Mouse (Mus musculus) brain, adult 10 weeks (tissue): ENCODE measurements around the gene Mpv17l2. TPM values are rescaled to one million over a fixed set of nuclear protein-coding genes. Genes with fewer than 3 reads are reported as not detected.

Source experiments
- polyA plus RNA-seq: library from polyadenylated mRNA; stranded (reverse); fragments of 350-450 nt; fragmentation: Illumina TruSeq; extraction: RNeasy Lipid Tissue Mini Kit (QIAGEN cat#74804); gene quantifications from one replicate; pipeline ENCODE4 v1.2.3, GENCODE M21; 2015; ENCODE audit warnings: low read depth, low replicate concordance

The Mpv17l2 gene
- polyA plus RNA-seq, result 36.8 TPM

GRCm38 (mm10) chr8:70760775-70761406, at the start of gene Mpv17l2:
Gene Mpv17l2 (minus strand): TSS chr8:70760946.

GRCm38 (mm10) chr8:70808239-70808638, 47.5 kb upstream of the Mpv17l2 start, which contains the start of gene Il12rb1:
Gene Il12rb1 (plus strand): TSS chr8:70808449.

GRCm38 (mm10) chr8:70804481-70805206, 43.9 kb upstream of the Mpv17l2 start, which contains the start of gene Mast3:
Gene Mast3 (minus strand): TSS chr8:70805054.

GRCm38 (mm10) chr8:70776496-70777444, 16.0 kb upstream of the Mpv17l2 start, which contains the start of gene Pik3r2:
Gene Pik3r2 (minus strand): TSS chr8:70776713.

GRCm38 (mm10) chr8:70754043-70754870, 6.5 kb downstream of the Mpv17l2 start, which contains the start of gene Rab3a:
Gene Rab3a (plus strand): TSS chr8:70754679.

GRCm38 (mm10) chr8:70723486-70724210, 37.1 kb downstream of the Mpv17l2 start, which contains the start of gene Pde4c:
Gene Pde4c (plus strand): TSS chr8:70723720.

GRCm38 (mm10) chr8:70718297-70718696, 42.4 kb downstream of the Mpv17l2 start, which contains the start of gene Gm3336:
Gene Gm3336 (plus strand): TSS chr8:70718543.

Other genes with a start within 250 kb of the Mpv17l2 start
- 487 TPM for gene Fkbp8, start 233.2 kb downstream of the Mpv17l2 start, polyA plus RNA-seq
- gene Kxd1, start 233.0 kb downstream of the Mpv17l2 start, polyA plus RNA-seq, result 57.3 TPM
- 12.0 TPM for gene Ell, start 221.5 kb downstream of the Mpv17l2 start, polyA plus RNA-seq
- 38.2 TPM for gene Isyna1, start 166.6 kb downstream of the Mpv17l2 start, polyA plus RNA-seq
- gene Ssbp4, start 152.1 kb downstream of the Mpv17l2 start, polyA plus RNA-seq, result 179 TPM
- gene Lrrc25, start 144.8 kb downstream of the Mpv17l2 start, polyA plus RNA-seq, result 0.85 TPM
- gene Gdf15, start 128.5 kb downstream of the Mpv17l2 start, polyA plus RNA-seq, result not detected
- 14.7 TPM for gene Pgpep1, start 100.6 kb downstream of the Mpv17l2 start, polyA plus RNA-seq
- 72.2 TPM for gene Lsm4, start 87.7 kb downstream of the Mpv17l2 start, polyA plus RNA-seq
- 82.5 TPM for gene Jund, start 62.0 kb downstream of the Mpv17l2 start, polyA plus RNA-seq
- gene Iqcn, start 57.5 kb downstream of the Mpv17l2 start, polyA plus RNA-seq, result 0.09 TPM
- gene Gm3336, start 42.4 kb downstream of the Mpv17l2 start, polyA plus RNA-seq, result not detected
- gene Pde4c, start 37.2 kb downstream of the Mpv17l2 start, polyA plus RNA-seq, result 2.8 TPM
- gene Rab3a, start 6.3 kb downstream of the Mpv17l2 start, polyA plus RNA-seq, result 913 TPM
- 83.0 TPM for gene Pik3r2, start 15.8 kb upstream of the Mpv17l2 start, polyA plus RNA-seq
- gene Mast3, start 44.1 kb upstream of the Mpv17l2 start, polyA plus RNA-seq, result 175 TPM
- 0.67 TPM for gene Il12rb1, start 47.5 kb upstream of the Mpv17l2 start, polyA plus RNA-seq
- gene Arrdc2, start 78.8 kb upstream of the Mpv17l2 start, polyA plus RNA-seq, result 17.6 TPM
- 16.4 TPM for gene Kcnn1, start 102.3 kb upstream of the Mpv17l2 start, polyA plus RNA-seq
- 106 TPM for gene Ccdc124, start 113.0 kb upstream of the Mpv17l2 start, polyA plus RNA-seq
- 14.2 TPM for gene Slc5a5, start 131.8 kb upstream of the Mpv17l2 start, polyA plus RNA-seq
- 1,083 TPM for gene Rpl18a, start 136.5 kb upstream of the Mpv17l2 start, polyA plus RNA-seq
- gene Map1s, start 145.0 kb upstream of the Mpv17l2 start, polyA plus RNA-seq, result 25.7 TPM